Mouse (Mus musculus): ENCODE results near the gene Pdcl2.

DNA sequence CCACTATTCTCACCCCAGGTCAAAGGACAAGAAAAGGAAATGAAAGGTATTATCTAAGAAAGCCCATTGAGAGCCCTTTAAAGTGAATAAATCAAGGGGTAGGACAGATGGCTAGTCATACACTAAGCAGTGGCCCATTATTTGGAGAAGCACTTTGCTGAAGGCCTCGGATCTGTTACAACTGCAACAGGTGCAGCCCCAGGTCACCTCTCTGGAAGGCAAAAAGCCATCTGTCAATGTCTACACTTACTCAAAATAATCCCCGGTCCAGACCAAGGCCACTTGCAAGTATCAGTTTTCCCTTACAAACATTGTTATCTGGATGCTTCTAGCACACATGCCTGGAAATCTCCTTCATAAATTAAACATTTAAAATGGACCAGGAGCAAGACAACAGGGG is 10.0 kb upstream of the Pdcl2 start:
- TF ChIP-seq EP300 (IDR thresholded peaks at IDR 0.05; ENCODE audit: low read depth) (no peak), CTCF (IDR thresholded peaks at IDR 0.05; ENCODE audit: low read depth) (no peak)

Measured in heart, postnatal 0 days (tissue).